18 mouse cellular contexts compared by ENCODE assay signal in the genomic region with DNA sequence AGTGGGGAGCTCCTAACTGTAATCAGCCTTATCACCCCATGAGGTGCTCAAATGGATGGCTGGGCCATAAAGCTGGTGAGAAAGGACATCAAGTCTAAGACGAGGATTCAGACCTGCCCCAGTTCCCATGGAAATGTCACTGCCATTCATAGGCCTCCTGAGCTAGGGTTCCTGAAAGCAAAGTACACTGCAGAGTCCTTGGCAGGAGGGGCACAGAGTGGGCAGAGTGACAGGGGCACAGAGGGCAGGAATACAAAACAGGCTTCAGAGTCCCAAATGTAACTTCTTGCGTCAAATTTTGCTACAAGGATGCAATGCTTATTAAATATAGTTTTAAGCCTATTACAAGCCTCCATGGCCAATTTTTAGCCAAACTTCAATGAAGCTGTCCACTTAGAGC. TPM values are rescaled to one million over a fixed set of nuclear protein-coding genes. Genes with fewer than 3 reads are reported as not detected.
DNase-seq lines count a peak whose midpoint lies in the region; ATAC-seq and TF ChIP-seq lines count a peak whose summit lies in the region.
"Had no signal": no experiment of that assay in that cellular context is flagged by ENCODE, and none has a peak within 500 bp of the region (broad histone marks: within the 10 kb centered on the region; RNA-seq: fewer than 3 reads in every experiment).

No protein-coding gene starts in this region.

- peak; percentile 25 to 28 for DNase-seq in frontal cortex, postnatal 10 days (ENCODE audit: low spot score in 2 of 2)
- no peak for DNase-seq in frontal cortex, postnatal 25 days (ENCODE audit: low spot score in 2 of 2)
- DNase-seq in left cerebral cortex, adult 2 months (ENCODE audit: extremely low spot score in 1 of 2, low spot score in 2 of 2): peak in 1 of 2 experiments; percentile 20
- no peak for DNase-seq in left cerebral cortex, postnatal 36 days (ENCODE audit: low spot score in 2 of 2)
- peak; percentile 40 for DNase-seq in midbrain, postnatal 0 days (ENCODE audit: low spot score)
- peak; percentile 28 to 29 for DNase-seq in layer of hippocampus, postnatal 36 days
- DNase-seq in heart, postnatal 25 days (ENCODE audit: low spot score): no peak
- DNase-seq: gastrocnemius, postnatal 10 days; heart, postnatal 14 days; kidney, postnatal 10 days; liver, embryonic 13.5 days; midbrain, embryonic 14.5 days; spleen, adult 18-20 months had no signal

- TF ChIP-seq CTCF in left cerebral cortex, adult 2 months (IDR thresholded peaks at IDR 0.05): no peak
- TF ChIP-seq CTCF in midbrain, postnatal 0 days (IDR thresholded peaks at IDR 0.05): no peak

- intact Hi-C loops in left cerebral cortex, adult 2 months (cut with DNase I): loop anchor here (5.0 kb wide), 1 partner anchor 57 kb away; no protein-coding TSS in a partner anchor
- intact Hi-C loops in left cerebral cortex, postnatal 36 days (cut with DNase I): no loop called here
- intact Hi-C loops in heart, postnatal 25 days (cut with DNase I): no loop called here

- ATAC-seq in midbrain, postnatal 0 days (ENCODE audit: low FRiP score): no peak
- ATAC-seq in midbrain, embryonic 15.5 days (replicated peaks): no peak
- ATAC-seq: forebrain, embryonic 15.5 days had no signal

- WGBS in midbrain, postnatal 0 days: 63% methylated on average over 2 of the region's 2 CpGs
- WGBS in midbrain, embryonic 15.5 days: 68% methylated on average over 2 of the region's 2 CpGs

- H3K4me3 ChIP-seq in left cerebral cortex, adult 2 months: no peak overlapping the region
- no peak overlapping the region for H3K4me3 ChIP-seq in midbrain, postnatal 0 days (ENCODE audit: low read depth, low read length)
- no peak overlapping the region for H3K4me3 ChIP-seq in midbrain, embryonic 15.5 days
- H3K4me3 ChIP-seq: forebrain, embryonic 15.5 days; liver, embryonic 13.5 days; stomach, embryonic 15.5 days had no signal

- H3K4me2 ChIP-seq in midbrain, postnatal 0 days (ENCODE audit: low read depth, low read length, poor library complexity, severe bottlenecking): no peak overlapping the region
- H3K4me2 ChIP-seq in midbrain, embryonic 15.5 days: no peak overlapping the region
- H3K4me2 ChIP-seq: forebrain, embryonic 15.5 days; liver, embryonic 13.5 days; stomach, embryonic 15.5 days had no signal

- no peak overlapping the region for H3K9ac ChIP-seq in midbrain, postnatal 0 days (replicated peaks; ENCODE audit: low read length, poor library complexity, severe bottlenecking)
- H3K9ac ChIP-seq in midbrain, embryonic 15.5 days: no peak overlapping the region
- H3K9ac ChIP-seq: forebrain, embryonic 15.5 days; liver, embryonic 13.5 days; stomach, embryonic 15.5 days had no signal

- H3K27ac ChIP-seq in left cerebral cortex, adult 2 months: peak overlapping the region; percentile 62
- H3K27ac ChIP-seq in midbrain, postnatal 0 days (ENCODE audit: low read depth, low read length): peak overlapping the region; percentile 51; the same call in 1 of the 2 replicates
- no peak overlapping the region for H3K27ac ChIP-seq in midbrain, embryonic 15.5 days
- H3K27ac ChIP-seq: forebrain, embryonic 15.5 days; macrophage; stomach, embryonic 15.5 days had no signal

- no peaks in the 10 kb centered on the region for H3K4me1 ChIP-seq in midbrain, postnatal 0 days (ENCODE audit: insufficient read depth, low read length)
- peaks cover 9% of the 10 kb centered on the region; the same call in 1 of the 2 replicates for H3K4me1 ChIP-seq in midbrain, embryonic 15.5 days
- H3K4me1 ChIP-seq: forebrain, embryonic 15.5 days; stomach, embryonic 15.5 days had no signal

- no peaks in the 10 kb centered on the region for H3K27me3 ChIP-seq in midbrain, postnatal 0 days (ENCODE audit: insufficient read depth, low read length)
- H3K27me3 ChIP-seq in midbrain, embryonic 15.5 days (replicated peaks): no peaks in the 10 kb centered on the region
- H3K27me3 ChIP-seq: forebrain, embryonic 15.5 days; liver, embryonic 13.5 days; stomach, embryonic 15.5 days had no signal

- H3K9me3 ChIP-seq in midbrain, postnatal 0 days (ENCODE audit: low read length): no peaks in the 10 kb centered on the region
- no peaks in the 10 kb centered on the region for H3K9me3 ChIP-seq in midbrain, embryonic 15.5 days
- H3K9me3 ChIP-seq: forebrain, embryonic 15.5 days; liver, embryonic 13.5 days; stomach, embryonic 15.5 days had no signal

- H3K36me3 ChIP-seq in midbrain, postnatal 0 days (ENCODE audit: insufficient read depth, low read length): peaks cover 14% of the 10 kb centered on the region
- H3K36me3 ChIP-seq in midbrain, embryonic 15.5 days (replicated peaks): peaks cover 15% of the 10 kb centered on the region

RNA-seq across cellular contexts. Expression of gene Tbxas1, which starts 59.6 kb away (rescaled TPM):
- 1 to 10 TPM; 2.2 to 2.6 TPM for total RNA-seq in left cerebral cortex, adult 2 months (2021)
- 1 to 10 TPM; 2.3 TPM for total RNA-seq in left cerebral cortex, postnatal 36 days (2021)
- 1.8 and 3.1 TPM in 2 replicates for total RNA-seq in midbrain, postnatal 0 days (2014; rRNA removed)
- polyA plus RNA-seq in midbrain, postnatal 0 days (2015; fragmentation: Nextera tagmentation; extraction: Ambion mirVana): 1.4 and 2.2 TPM in 2 replicates
- 2.3 TPM in 2 replicates for polyA plus RNA-seq in midbrain, embryonic 15.5 days (2015; fragmentation: Nextera tagmentation; extraction: Ambion mirVana)
- 1 to 10 TPM; 2.1 to 2.3 TPM for total RNA-seq in layer of hippocampus, postnatal 36 days (2021)
- total RNA-seq in heart, postnatal 25 days (2021): 1 to 10 TPM; 1.8 to 2.0 TPM
- total RNA-seq: ES-E14 had no signal

Comparison
In these comparisons a context has a peak if more than half of its experiments do, and no peak if none do; other contexts are left out.
1. DNase-seq: peak in frontal cortex, postnatal 10 days (2 of 2), midbrain, postnatal 0 days (single experiment) and layer of hippocampus, postnatal 36 days (2 of 2); none in frontal cortex, postnatal 25 days (0 of 2), left cerebral cortex, postnatal 36 days (0 of 2) and heart, postnatal 25 days (single experiment).